Mouse (Mus musculus) gastrocnemius, postnatal 36 days (tissue): ENCODE measurements around the gene Gm49388. TPM values are rescaled to one million over a fixed set of nuclear protein-coding genes. Genes with fewer than 3 reads are reported as not detected.

Experiments used
- DNase-seq, 2 experiments: peaks; one replicate each; pipeline ENCODE4 v3.0.0; 2022
- intact Hi-C: fragments of 180-260 bp; cut with DNase I; formaldehyde crosslinking; loops from one replicate; pipeline ENCODE4 v1.15.1; 2025
- long read RNA-seq, 2 experiments: library from polyadenylated mRNA; stranded (forward); transcript quantifications; one replicate each; pipeline ENCODE4 v2.0.0; 2021
- total RNA-seq, 2 experiments: library from RNA; stranded (reverse); gene quantifications; 2 replicates each; pipeline ENCODE4 v1.2.3; 2021

Gene Gm49388
- 1 to 10 TPM in 1 of 2 experiments, under 1 TPM in 1; 0.31 to 2.1 TPM for total RNA-seq
- long read RNA-seq, experiment 1, partial matches to known transcripts: 0 of 5 reads
- long read RNA-seq, experiment 1, other reads (novel, unspliced or antisense): 5 of 5 reads
- long read RNA-seq, experiment 2, partial matches to known transcripts: 0 of 5 reads
- long read RNA-seq, experiment 2, other reads (novel, unspliced or antisense): 5 of 5 reads

DNA sequence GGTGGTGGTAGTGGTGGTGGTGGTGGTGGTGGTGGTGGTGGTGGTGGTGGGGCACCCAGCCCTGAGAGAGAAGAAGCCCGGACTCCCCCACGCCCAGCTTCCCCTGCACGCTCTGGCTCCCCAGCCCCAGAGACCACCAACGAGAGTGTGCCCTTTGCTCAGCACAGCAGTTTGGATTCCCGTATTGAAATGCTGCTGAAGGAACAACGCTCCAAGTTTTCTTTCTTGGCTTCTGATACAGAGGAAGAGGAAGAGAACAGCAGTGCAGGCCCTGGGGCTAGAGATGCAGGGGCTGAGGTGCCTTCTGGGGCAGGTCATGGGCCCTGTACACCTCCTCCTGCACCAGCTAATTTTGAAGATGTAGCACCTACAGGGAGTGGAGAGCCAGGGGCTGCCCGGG, at the start of gene Gm49388:
Gm49388 (plus strand) TSS at position 301 of the 400 bp plus-strand sequence.
- no peak for DNase-seq
- intact Hi-C loops: no loop called here

DNA sequence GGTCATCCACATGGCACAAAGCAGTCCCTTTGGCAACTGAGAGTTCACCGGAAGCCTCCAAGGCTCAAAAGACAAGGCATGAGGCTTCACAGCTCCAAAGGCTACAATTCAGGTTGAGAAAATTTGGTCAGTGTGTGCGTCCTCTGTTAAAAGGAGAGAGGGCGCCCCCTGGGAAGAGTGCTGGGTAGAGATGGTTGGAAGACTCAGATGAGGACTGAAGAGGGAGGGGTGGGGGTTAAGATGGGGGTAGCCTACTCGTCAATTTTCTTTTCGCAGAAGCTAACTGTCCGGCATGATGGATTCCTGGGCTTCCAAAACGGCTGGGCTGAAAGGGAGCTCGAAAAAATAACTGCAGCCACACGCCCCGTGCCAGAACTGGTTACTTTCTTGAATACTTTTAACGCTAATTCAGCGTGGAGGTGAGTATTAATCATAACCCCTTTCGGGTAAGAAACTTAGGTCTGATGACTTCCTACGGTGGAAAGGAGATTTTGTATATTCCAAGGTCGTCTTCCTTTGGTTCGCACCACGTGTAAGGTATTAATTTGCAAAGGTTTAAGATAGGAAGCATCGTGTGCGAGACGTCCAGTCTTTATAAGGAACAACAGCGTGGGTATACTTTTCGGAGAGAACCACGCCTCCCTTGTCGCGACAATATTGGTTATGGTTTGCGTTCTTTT, 40.9 kb upstream of the Gm49388 start, which contains the start of gene Fbxl19:
Fbxl19 (plus strand) TSS at position 178 of the 680 bp plus-strand sequence.
- intact Hi-C loops: loop anchor here (5.0 kb wide), 1 partner anchor 67 kb away; no protein-coding TSS in a partner anchor
- peak in 1 of 2 experiments; percentile 44 for DNase-seq

DNA sequence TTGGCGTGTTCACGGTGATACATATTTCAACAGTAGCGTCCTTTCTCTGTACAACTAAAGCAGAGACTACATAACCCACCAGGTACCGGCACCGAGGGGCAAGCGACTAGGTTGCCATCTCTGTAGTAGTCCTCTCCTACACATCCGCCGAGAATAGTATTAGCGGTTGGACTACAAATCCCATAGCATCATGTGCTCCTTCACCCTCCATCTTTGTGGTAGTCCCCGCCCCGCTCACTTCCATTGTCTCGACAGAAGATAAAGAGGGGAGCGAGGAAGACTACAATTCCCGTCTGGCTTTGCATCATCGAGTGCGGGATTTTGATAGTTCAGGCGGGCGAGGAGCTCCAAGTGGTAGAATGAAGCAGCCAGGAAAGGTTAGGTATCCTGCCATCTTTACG, 40.2 kb upstream of the Gm49388 start:
- intact Hi-C loops: no loop called here
- peak; percentile 80 to 85 for DNase-seq

DNA sequence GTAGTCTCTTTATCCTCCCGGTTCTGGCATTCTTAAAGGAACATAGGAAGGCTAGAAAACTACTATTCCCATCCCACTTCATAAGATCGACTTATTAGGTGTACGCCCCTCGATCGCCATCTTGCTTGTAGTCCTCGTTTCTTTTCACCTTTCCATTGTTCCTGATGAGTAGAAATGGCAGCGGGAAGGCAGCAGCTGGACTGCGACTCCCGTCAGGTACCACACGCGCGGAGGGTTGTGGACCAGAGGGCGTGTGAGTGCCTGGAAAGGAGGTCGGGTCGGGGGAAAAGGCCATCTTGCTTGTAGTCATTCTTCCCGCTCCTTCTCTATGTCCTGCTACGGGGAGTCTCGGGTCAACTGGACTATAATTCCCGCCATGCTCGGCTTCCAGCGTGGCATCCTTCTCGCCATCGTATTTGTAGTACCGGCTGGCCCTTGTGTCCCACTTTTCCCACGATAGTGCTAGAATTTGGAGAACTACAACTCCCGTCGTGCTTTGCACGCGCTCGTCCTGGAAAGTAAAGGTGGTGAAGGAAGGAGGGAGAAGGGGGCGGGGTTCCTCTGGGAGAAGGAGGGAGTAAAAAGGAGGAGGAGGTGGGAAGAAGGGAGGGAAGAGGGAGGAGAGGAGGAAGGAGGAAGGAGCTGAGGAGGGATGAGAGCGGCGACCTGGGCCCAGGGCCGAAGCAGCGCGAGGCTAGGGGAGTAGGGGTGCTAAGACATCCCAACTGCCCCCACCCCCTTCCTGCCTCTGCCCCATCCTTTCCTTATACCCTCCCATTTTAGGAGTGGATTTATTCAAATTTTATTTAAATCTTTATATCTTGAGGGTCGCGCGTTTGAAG, 39.5 kb upstream of the Gm49388 start:
- intact Hi-C loops: no loop called here
- peak; percentile 86 to 91 for DNase-seq

DNA sequence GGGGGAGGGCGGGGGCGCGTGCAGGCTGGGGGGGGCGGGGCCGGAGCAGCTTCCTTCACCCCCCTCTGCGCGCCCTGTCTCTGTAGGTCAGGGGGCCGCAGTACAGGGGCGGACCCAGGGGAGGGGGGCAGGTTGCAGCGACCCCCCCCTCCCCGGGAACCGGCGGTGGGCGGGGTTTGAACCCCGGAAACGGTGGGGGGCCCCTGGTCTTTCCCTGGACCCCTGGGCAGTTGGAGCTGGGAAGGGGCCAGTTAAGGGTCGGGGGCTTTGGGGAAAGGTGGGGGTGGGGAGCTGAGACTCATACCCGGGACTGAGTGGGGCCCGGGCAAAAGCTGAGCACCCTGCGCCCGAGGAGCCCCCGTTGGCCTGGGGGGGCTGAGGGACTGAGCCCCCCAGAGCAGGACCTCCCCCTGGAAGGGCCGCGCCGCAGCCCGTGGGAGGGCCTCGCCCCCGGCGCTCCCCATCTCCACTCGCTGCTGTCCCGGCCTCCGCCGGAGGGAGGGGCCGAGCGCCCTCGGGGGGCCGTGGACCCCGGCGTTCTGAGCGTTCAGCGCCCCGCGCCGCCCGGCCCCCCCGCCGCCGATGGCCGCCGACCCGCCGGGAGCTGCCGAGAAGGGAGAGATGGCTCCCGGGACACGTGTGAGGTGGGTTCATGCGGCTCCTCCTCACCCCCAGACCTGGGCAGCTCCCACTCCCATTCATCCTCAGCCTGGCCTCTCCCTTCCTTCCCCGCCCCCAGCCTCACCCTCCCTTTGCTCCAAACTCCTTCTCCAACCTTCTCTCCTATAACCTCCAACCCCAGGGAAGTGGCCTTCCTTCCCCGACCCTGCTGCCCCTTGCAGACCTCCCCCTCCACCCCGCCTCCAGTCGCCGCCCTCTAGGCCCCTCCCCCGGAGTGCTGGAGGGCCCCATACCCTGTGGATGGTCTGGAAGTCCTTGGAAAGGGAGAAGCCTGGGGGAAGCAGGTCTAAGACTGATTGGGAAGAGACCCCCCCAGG, 38.6 kb upstream of the Gm49388 start:
- DNase-seq: no peak
- intact Hi-C loops: no loop called here

DNA sequence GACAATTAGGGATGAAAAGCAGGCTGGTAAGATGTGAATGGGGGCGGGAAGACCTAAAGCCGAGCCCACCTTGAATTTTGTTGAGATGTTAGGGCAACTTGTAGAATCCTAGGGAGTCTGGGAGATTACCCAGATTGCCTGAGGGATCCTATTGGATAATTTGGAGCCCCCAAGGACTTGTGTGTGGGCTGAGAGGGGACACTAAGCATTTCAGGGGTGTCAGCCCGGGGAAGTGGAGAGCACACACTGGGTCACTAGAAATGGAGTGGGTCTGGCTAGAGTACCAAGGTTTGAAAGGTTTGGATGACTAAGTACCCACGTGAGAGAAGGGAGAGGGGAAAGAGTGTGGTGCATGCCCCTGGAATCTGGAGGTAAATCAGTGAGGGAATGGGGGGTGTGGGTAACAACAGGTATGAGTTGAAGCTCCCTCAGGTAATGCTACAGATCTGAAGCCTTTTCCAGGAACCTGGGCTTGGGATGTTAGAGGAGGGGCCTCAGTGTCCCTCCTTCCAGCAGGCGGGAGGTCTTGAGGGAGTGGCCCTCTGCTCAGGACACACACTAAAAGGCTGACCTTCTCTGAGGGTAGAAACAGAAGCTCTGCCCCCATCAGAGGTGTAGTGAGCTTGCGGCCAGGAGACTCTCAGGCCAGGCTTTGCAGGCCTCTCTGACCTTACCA, 37.7 kb upstream of the Gm49388 start:
- intact Hi-C loops: no loop called here
- no peak for DNase-seq

DNA sequence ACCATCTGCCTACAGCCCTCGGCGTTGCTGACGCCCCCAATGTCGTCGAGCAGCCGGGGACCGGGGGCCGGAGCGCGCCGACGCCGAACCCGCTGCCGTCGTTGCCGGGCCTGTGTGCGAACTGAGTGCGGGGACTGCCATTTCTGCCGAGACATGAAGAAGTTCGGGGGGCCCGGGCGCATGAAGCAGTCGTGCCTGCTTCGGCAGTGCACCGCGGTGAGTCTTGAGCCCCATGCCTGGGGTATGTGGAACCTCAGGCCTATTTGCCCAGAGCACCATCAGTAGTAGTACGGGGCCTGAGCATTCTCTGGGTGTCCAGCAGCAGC, 37.2 kb upstream of the Gm49388 start:
- intact Hi-C loops: no loop called here
- DNase-seq: no peak

DNA sequence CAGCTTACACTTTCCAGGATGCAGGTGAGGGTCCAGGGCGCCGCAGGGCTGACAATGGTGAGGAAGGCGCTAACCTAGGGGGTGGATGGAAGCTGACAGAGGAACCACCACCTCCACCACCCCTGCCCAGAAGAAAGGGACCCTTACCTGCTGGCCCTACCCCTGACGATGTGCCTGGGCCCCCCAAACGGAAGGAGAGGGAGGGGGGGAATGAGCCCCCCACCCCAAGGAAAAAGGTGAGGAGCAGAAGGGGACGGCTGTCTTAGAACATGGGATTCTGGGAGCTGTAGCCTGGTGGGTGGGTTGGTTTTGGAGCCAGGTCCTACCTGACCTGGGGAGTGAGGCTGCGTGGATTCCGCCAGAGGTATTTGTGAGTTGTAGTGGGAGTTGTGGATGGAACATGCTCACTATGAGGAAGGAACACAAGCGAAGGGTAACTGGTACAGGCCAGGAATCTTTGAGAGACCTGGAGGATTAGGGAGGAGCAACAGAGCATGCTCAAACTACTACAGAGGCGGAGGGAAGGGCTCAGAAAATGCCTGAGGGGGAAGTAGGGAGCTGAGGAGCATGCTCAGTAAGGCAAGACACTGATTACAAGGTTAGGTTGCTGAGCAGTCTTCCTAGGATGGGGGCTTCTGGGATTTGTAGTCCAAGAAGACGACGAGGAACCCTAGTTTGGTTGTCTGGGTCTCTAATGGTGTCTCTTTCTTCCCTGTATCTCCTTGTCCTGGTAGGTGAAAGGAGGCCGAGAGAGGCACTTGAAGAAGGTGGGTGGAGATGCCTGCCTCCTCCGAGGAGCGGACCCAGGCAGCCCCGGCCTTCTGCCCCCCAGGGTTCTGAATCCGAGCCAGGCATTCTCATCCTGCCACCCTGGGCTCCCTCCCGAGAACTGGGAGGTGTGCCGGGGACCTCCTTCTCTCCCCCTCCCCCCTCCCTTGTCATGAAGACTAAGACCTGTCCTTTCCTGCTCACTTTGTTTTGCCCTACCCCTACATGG, 35.0 kb upstream of the Gm49388 start:
- intact Hi-C loops: no loop called here
- DNase-seq: no peak

DNA sequence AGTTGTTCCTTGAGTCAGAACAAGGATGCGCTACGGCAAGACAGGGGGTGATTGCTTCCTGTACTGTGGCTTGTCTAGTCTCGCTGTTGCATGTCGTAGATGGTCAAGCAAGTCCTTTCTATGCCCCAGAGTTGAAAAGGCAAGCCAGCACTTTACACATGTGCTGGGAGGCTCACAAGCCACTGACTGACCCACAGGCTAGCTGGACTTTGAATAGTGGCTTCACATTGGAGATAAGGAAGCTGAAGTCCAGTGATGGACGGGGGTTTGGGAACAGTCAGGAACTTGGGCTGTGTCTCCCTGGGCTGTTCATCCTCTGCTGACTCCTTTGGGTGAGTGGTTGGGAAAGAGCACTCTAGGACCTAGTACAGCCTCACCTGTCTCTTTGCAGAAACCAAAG, 33.8 kb upstream of the Gm49388 start:
- intact Hi-C loops: no loop called here

DNA sequence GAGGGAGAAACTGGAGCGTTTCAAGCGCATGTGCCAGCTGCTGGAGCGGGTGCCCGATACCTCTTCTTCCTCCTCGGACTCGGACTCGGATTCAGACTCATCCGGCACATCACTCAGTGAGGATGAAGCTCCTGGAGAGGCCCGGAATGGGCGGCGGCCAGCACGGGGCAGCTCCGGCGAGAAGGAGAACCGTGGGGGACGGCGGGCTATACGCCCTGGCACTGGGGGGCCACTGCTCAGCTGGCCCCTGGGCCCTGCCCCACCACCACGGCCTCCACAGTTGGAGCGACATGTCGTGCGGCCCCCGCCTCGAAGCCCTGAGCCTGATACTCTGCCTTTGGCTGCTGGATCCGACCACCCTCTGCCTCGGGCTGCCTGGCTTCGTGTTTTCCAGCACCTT, 33.3 kb upstream of the Gm49388 start:
- intact Hi-C loops: no loop called here
- DNase-seq: no peak

More for the DNA sequence above, 33.8 kb upstream of the Gm49388 start:
- no peak for DNase-seq

DNA sequence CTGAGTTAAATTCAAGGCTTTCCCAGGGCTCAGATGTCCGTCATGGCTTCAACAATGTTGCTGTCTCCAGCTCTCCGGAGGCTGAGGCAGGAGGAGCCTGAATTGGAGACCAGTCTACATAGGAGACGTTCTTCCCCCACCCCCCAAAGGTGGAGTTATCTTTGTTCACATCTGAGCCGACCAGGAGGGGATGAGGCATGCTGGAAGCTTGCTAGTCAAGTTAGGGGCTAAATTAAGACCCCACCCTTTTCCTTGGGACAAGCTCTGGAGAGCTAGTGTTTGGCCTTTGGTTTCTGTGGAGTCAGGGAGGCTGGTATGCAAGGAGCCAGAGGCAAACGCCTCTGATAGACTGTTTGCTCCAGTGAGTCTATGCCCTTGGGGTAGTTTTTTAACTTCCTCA, 32.2 kb upstream of the Gm49388 start:
- DNase-seq: no peak
- intact Hi-C loops: no loop called here

DNA sequence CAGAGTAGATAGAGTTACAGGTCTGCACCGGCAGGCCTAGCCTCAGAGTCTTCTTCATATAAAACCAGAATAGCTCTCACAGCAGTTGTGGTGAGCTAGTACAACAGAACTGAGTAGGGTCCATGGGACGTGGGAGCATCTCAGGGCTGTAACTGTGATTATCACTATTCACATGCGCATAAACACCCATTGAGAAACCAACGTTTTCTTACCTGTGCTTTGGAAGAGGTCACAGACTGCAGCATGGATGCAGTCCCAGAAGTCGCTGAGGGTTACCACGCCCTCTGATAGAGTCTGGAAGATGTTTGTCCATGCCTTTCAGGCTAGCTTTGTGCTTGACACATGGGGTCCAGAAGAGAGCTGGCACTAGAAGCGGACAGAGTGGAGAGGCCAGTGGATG, 31.7 kb upstream of the Gm49388 start:
- no peak for DNase-seq
- intact Hi-C loops: no loop called here

DNA sequence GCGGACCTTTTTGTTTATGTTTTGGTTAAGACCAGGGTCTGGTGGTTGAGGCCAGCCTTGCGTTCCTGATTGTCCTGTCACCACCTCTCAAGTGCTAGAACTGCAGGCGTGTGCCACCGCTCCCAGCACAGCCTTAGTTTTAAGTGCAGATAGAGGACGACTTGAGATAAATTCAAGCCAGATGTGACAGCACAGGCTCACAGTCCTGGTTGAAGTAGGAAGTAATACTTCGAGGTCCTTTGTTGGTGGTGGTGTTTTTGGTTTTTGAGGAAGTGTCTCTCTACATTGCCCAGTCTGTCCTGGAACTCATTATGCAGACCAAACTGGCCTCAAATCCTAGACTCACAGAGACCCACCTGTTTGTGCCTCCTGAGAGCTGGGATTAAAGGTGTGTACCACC, 25.7 kb upstream of the Gm49388 start:
- no peak for DNase-seq
- intact Hi-C loops: loop anchor here (5.0 kb wide), 1 partner anchor 87 kb away; no protein-coding TSS in a partner anchor

DNA sequence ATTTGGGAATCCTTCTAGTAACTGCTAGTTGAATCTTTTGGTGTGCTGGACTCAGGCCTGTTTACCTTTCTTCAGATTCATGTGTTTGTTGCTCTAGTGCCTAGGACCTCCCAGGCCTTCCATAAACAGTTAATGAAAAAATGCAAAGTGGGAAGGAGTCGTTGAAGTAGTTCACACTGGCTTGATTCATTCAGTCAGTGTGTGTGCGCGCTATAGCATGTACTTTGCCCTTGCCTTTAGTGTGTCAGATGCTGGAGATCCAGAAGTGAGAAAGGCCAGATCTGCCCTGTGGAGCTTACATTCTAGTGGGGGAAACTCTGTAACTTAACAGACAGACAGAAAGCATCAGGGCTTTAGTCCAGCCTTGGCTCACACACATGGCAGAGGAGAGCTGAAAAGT, 24.9 kb upstream of the Gm49388 start:
- intact Hi-C loops: no loop called here
- no peak for DNase-seq

DNA sequence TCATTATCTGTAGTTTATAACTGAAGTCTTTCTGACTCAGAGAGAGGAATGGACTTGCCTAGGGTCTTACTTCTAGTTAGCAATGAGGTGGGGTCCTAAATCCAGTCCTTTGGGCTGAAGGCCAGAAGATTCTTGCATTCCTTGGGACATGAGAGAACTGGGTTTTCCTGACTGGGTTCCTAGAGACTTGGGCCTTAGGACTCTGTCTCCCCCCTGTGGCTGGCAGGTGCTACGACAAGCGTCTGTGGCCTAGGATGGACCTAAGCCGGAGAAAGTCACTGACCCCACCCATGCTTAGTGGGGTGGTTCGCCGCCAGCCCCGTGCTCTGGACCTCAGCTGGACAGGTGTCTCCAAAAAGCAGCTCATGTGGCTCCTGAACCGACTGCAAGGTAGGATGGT, 24.4 kb upstream of the Gm49388 start:
- intact Hi-C loops: no loop called here
- peak; percentile 59 to 71 for DNase-seq

DNA sequence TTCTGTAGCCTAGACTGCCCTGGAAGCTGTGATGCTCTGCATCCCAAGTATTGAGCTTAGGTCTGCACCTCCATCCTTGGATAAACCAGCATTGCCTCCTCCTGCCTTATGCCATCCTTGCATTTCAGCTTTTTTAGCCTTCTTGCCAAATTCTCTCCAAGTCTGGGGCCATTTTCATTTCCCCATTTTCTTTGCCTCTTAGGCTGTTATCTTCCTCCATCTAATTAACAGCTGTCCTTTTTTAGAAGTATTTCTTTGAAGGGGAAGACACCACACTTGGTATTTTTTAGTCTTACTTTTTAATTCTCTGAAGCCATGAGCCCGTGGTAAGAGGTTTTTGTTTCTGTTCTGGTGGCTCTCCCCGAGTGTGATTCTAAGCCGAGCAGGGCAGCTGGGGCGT, 21.8 kb upstream of the Gm49388 start:
- no peak for DNase-seq
- intact Hi-C loops: no loop called here

DNA sequence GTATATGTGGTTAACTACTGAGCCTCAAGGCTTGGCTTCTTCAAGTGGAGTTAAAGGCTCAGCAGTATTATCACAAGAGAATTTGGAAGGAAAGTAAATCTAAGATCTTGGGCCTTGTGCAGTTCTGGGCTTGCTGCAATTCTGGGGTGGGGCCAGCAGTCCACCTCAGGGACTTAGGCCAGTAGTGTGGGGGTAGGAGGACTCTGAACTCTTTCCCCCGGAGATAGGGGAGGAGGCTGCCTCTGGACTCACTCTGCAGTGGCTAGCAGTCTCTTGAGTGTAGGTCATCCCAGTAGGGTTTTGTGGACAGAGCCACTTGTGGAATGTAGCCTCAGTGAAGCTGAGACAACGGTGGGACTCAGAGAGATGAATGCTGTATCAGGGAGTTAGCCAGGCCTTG, 19.7 kb upstream of the Gm49388 start:
- DNase-seq: no peak
- intact Hi-C loops: no loop called here

DNA sequence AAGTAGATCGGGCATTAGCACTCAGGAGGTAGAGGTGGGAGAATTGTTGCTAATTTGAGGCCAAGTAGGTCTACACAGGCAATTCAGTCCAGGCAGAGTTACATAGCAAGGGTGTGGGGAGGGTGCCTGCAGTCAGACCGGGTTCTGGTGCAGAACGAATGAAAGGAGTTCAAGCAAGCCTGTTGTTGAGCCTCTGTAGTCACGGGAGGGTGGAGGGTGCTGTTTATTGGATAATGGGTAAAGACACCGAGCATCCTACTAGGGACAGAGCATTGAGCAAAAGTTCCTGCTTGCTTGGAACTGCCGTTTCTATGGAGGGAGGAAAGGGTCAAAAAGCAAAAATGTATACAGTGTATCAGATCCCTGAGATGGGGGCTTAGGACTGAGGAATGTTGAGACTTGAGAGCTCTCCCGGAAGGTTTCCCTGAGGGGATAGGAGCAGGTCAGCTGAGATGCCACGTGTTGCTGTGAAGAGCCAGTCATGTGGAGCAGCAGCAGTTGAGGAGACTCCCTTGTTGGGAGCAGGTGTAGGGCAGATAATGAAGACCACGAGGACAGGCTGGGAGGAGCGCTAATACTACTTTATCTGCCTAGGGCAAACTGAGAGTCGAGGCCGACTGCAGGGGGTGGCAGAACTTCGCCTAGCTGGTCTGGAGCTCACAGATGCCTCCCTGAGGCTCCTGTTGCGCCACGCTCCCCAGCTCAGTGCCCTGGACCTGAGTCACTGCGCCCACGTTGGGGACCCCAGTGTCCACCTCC, 18.4 kb upstream of the Gm49388 start:
- DNase-seq: no peak
- intact Hi-C loops: no loop called here
